Mouse (Mus musculus) neural tube, embryonic 15.5 days (tissue): ENCODE measurements around the gene Tmem210. TPM values are rescaled to one million over a fixed set of nuclear protein-coding genes. Genes with fewer than 3 reads are reported as not detected.
A peak's percentile ranks its signal among the peaks of the same experiment; 100 is the strongest.

Experiments
- ATAC-seq: fragments of 200-750 bp; cut with Nextera tagmentation; 2 replicates; pipeline ENCODE4 v1.8.0; 2017; ENCODE audit warnings: mild to moderate bottlenecking, moderate TSS enrichment, moderate library complexity; ENCODE audit not compliant: low FRiP score
- H3K27ac ChIP-seq: fragments of 300-500 bp; sonication (generic); replicated peaks from 2 replicates; pipeline ENCODE4 v1.5.1; 2015; ENCODE audit warnings: mild to moderate bottlenecking, inconsistent platforms
- H3K27me3 ChIP-seq: fragments of 300-500 bp; sonication (generic); replicated peaks from 2 replicates; pipeline ENCODE4 v1.6.1; 2015; ENCODE audit warnings: inconsistent platforms
- H3K36me3 ChIP-seq: fragments of 300-500 bp; sonication (generic); 2 replicates; pipeline ENCODE4 v1.6.1; 2015; ENCODE audit warnings: inconsistent platforms
- H3K4me1 ChIP-seq: fragments of 300-500 bp; sonication (generic); 2 replicates; pipeline ENCODE4 v1.6.1; 2015; ENCODE audit warnings: inconsistent platforms
- H3K4me2 ChIP-seq: fragments of 300-500 bp; sonication (generic); 2 replicates; pipeline ENCODE4 v1.6.1; 2015; ENCODE audit warnings: inconsistent platforms, mild to moderate bottlenecking, moderate library complexity
- H3K4me3 ChIP-seq: fragments of 300-500 bp; sonication (generic); replicated peaks from 2 replicates; pipeline ENCODE4 v1.5.1; 2015; ENCODE audit warnings: mild to moderate bottlenecking, inconsistent platforms
- H3K9ac ChIP-seq: fragments of 300-500 bp; sonication (generic); replicated peaks from 2 replicates; pipeline ENCODE4 v1.6.1; 2015; ENCODE audit warnings: mild to moderate bottlenecking, inconsistent platforms
- H3K9me3 ChIP-seq: fragments of 300-500 bp; sonication (generic); replicated peaks from 2 replicates; pipeline ENCODE4 v1.6.1; 2016; ENCODE audit warnings: inconsistent platforms
- WGBS: fragments of 180-500 bp; shearing (Covaris S2); methylation state at CpG from one replicate; pipeline ENCODE4 v1.1.7; 2015; ENCODE audit warnings: mixed read lengths; 5-methylcytosine and 5-hydroxymethylcytosine counted together
- polyA plus RNA-seq: library from polyadenylated mRNA; unstranded; fragments of >200 nt; fragmentation: Nextera tagmentation; extraction: Ambion mirVana; gene quantifications from 2 replicates; pipeline ENCODE4 v1.2.1, GENCODE M21; 2015

Tmem210 gene
- polyA plus RNA-seq, 1 experiment from 2014 or later = not detected

DNA sequence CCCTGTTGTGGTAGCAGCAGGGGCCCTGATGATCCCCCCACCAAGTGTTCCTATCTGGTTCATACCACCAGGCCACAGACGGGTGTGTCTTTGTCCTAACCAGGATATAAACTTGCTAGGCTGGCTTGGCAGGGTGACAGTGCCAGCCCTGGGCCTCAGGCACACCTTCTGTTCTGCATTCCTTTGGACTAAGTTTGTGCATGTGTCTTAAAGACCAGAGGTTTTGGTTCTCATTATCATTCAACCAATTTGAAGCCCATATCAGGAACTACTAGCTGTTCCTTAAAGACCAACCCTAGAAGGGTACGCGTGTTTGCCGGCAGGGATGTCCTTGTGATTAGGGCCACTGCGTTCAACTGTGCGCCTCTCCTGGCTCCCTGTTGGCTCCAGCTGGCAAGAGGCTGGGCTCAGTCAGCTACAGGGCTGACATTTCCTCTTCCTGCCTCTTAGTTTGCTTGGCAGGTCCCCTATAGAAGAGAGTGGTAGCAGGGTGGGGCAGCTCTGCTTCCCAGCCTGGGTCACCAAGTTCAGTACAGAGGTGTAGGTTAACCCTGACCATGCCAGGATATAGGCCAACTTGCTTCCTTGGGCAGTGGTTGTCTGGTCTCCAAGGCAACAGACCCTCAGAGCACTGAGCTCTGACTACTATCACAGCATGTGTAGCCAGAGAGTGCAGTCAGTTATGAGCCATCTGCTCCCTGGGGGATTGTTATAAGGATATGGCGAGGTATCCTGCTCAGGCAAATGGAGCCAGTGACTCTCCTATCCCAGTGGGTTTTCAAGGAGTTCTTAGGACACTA, 908 bp upstream of the Tmem210 start:
- no peaks in the 10 kb centered on the region for H3K9me3 ChIP-seq
- H3K27ac ChIP-seq = 0 out of 2 replicates have a peak overlapping the region, but pooled peaks have one; percentile 4
- peaks cover 48% of the 10 kb centered on the region for H3K4me1 ChIP-seq
- H3K36me3 ChIP-seq = peaks cover 30% of the 10 kb centered on the region
- no peak overlapping the region for H3K9ac ChIP-seq
- H3K4me3 ChIP-seq = no peak overlapping the region
- H3K4me2 ChIP-seq = no peak overlapping the region
- peaks cover 42% of the 10 kb centered on the region for H3K27me3 ChIP-seq
- no peak for ATAC-seq
- WGBS = 51% methylated on average over 7 of the region's 7 CpGs

DNA sequence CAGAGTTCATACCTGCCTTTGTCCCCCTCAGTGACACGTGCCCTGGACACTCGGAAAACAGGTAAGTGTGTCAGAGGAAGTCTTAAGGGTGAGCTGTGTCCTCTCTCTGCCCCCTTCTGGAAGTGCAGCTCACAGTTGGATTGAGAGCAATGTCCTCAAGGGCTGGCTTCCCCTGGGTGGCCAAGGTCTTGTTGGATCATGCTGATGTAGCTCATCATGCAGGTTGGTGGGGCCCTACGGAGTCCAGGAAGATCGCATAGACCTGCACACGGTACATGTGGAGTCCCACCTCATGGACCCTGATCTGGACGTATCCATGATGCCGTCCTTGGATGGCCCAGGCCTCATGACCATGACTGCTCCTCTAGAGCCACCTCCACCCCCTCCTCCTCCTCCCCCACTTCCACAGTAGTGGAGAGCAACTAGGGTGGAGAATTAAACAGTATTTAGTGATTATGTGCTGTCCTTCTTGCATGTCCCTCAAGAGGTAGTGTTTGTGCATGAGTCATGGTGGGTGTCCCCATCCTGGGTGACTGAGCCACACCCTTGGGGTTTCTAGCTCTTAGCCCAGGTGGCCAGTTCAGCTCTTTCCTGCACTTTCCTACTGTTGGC, 895 bp downstream of the Tmem210 start:
- Histone ChIP-seq H3K9me3 (no peaks in the 10 kb centered on the region), H3K4me2 (no peak overlapping the region), H3K4me1 (peaks cover 55% of the 10 kb centered on the region), H3K9ac (no peak overlapping the region), H3K4me3 (no peak overlapping the region), H3K36me3 (peaks cover 17% of the 10 kb centered on the region), H3K27ac (no peak overlapping the region), H3K27me3 (peaks cover 60% of the 10 kb centered on the region)
- no peak for ATAC-seq
- 83% methylated on average over 7 of the region's 7 CpGs for WGBS

DNA sequence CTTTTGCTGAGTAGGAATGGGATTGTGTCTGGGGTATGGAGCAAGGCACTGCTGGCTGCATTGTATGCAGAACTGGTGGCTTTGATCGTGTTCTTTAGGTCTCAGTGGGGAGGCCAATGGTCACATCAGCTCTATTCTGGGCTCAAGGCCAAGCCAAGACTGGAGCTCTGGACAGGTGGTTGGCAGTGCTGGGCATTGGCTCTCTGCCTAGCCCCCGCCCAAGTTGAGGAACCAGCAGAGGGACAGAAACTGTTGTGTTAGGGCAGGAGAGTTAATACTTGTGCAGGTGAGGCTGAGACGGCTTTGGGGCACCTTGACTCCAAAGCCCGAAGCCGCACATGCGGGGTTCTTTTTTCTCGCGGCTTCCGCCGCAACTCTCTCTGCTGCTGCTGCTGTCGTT, 1.7 kb downstream of the Tmem210 start, which contains the start of gene Lrrc26:
Lrrc26 (plus strand) TSS at position 265 of the 400 bp plus-strand sequence.
- Histone ChIP-seq H3K4me3 (peak within 1 kb of the TSS; percentile 24), H3K27ac (peak within 1 kb of the TSS; percentile 23; the same call in 1 of the 2 replicates), H3K4me1 (peaks cover 55% of the 10 kb centered on the region), H3K9ac (peak within 1 kb of the TSS; percentile 46), H3K27me3 (peaks cover 68% of the 10 kb centered on the region), H3K9me3 (no peaks in the 10 kb centered on the region), H3K4me2 (peak within 1 kb of the TSS; percentile 61), H3K36me3 (peaks cover 11% of the 10 kb centered on the region)
- 8% methylated on average over 11 of the region's 11 CpGs for WGBS
- no peak for ATAC-seq

DNA sequence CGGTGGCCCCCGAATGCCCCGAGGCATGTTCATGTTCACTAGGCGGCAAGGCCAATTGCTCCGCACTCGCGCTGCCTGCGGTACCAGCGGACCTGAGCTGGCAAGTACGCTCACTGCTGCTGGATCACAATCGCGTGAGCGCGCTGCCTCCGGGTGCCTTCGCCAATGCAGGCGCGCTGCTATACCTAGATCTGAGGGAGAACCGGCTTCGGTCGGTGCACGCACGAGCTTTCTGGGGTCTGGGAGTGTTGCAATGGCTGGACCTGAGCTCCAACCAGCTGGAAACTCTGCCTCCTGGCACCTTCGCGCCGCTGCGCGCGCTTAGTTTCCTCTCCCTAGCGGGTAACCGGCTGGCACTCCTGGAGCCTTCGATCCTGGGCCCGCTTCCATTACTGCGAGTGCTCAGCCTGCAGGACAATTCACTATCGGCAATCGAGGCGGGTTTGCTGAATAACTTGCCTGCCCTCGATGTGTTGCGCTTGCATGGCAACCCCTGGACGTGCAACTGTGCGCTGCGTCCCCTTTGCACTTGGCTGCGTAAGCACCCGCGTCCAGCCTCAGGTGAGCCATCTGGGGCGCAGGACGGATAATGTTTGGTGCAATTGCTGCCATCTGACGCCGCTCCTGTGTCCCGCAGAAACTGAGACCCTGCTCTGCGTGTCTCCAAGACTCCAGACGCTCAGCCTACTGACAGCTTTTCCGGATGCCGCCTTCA, 2.3 kb downstream of the Tmem210 start:
- peak; percentile 66 for ATAC-seq
- peak overlapping the region; percentile 24 for H3K4me3 ChIP-seq
- WGBS = 3% methylated on average over 54 of the region's 54 CpGs
- peaks cover 11% of the 10 kb centered on the region for H3K36me3 ChIP-seq
- H3K4me2 ChIP-seq = peak overlapping the region; percentile 61
- peaks cover 55% of the 10 kb centered on the region for H3K4me1 ChIP-seq
- no peaks in the 10 kb centered on the region for H3K9me3 ChIP-seq
- H3K27ac ChIP-seq = peak overlapping the region; percentile 23; the same call in 1 of the 2 replicates
- peak overlapping the region; percentile 46 for H3K9ac ChIP-seq
- peaks cover 74% of the 10 kb centered on the region for H3K27me3 ChIP-seq

DNA sequence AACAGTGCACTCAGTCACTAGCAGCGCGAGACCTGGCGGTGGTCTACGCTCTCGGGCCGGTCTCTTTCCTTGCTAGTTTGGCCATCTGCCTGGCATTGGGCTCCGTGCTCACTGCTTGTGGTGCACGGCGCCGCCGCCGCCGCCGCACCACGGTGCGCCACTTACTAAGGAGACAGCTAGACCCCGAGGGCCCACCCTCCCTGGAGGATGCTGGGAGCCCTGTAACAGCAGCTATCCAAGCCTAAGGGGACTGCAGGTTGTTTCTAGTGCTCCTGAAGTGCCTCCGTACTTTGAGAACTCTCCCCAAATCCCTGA, 2.8 kb downstream of the Tmem210 start:
- Histone ChIP-seq H3K9me3 (no peaks in the 10 kb centered on the region), H3K27ac (no peak overlapping the region), H3K4me1 (peaks cover 55% of the 10 kb centered on the region), H3K36me3 (peaks cover 12% of the 10 kb centered on the region), H3K4me2 (peak overlapping the region; percentile 61), H3K27me3 (peaks cover 79% of the 10 kb centered on the region), H3K9ac (peak overlapping the region; percentile 46), H3K4me3 (peak overlapping the region; percentile 24)
- under 1% methylated on average over 18 of the region's 18 CpGs for WGBS
- peak; percentile 16; the same call in 1 of the 2 replicates for ATAC-seq

DNA sequence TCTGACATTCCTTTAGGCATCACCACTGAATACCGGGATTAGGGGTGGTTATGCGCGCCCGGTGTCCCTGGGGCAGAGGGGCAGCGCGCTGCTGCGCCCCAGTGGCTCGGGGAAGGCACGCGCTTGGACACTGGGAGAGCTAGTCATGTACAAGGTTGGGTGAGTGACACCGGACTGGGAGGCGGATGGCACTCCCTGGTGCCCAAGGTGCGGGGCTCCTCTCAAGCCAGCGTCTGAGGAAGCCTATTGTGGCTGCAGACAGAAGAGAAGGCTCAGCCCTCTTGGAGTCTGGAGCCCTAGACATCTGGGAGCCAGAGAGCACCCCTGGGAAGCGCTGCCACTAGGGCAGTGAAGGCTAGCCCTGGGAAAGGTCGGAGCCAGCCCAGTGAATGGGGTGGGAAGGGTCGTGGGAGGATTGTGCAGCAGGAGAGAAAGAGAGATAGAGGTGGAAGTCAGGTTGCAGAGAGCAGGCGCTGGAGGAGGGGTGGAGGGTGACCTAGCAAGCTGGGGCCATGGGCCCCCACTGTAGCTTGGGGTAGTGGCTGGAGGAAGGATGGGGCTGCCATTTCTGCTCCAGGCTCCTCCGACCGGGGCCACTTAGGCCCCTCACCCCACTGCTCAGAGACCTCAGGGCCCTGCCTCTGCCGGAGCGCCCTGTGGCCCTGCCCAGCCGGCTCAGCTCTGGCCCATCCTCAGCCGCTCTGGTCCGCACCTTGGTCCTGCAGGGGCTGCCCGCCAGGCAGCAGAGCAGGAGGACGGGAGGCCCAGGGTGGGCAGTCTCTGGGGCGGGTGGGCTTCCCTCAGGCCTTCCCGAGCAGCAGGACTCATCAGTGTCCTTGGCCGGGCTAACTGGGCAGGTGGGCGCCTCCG, 3.5 kb downstream of the Tmem210 start:
- peaks cover 83% of the 10 kb centered on the region for H3K27me3 ChIP-seq
- no peaks in the 10 kb centered on the region for H3K9me3 ChIP-seq
- H3K27ac ChIP-seq = no peak overlapping the region
- peak overlapping the region; percentile 24 for H3K4me3 ChIP-seq
- 9% methylated on average over 31 of the region's 32 CpGs for WGBS
- H3K9ac ChIP-seq = peak overlapping the region; percentile 46; the same call in 1 of the 2 replicates
- peaks cover 18% of the 10 kb centered on the region for H3K36me3 ChIP-seq
- no peak for ATAC-seq
- peak overlapping the region; percentile 61 for H3K4me2 ChIP-seq
- peaks cover 55% of the 10 kb centered on the region for H3K4me1 ChIP-seq

DNA sequence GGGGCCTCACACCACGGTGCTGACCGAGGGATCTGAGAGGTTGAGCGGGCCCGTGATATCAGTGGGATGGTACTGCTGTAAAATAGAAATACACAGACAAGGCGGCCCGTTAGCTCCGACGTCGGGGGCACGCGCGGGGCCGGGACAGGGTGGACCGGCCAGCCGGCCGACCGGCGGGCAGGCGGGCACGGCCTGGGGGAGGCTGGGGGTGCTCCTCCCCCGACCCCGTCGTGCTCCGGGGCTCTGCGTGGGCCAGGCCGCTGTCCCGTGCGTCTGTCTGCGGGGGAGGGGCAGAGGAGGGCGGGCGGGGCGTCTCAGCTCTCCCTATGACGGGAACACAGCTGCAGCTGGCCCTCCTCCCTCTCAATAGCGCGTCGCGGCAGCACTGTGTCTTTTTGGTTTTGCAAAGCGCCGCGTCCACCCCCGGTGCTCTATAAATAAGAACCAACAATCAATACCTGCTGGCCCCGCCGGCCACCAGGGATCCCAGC, 4.2 kb downstream of the Tmem210 start:
- no peaks in the 10 kb centered on the region for H3K9me3 ChIP-seq
- peak overlapping the region; percentile 47 for H3K4me2 ChIP-seq
- H3K27ac ChIP-seq = no peak overlapping the region
- peaks cover 90% of the 10 kb centered on the region for H3K27me3 ChIP-seq
- H3K4me3 ChIP-seq = peak overlapping the region; percentile 21
- H3K36me3 ChIP-seq = peaks cover 25% of the 10 kb centered on the region
- 0 out of 2 replicates have a peak overlapping the region, but pooled peaks have one; percentile 17 for H3K9ac ChIP-seq
- no peak for ATAC-seq
- H3K4me1 ChIP-seq = peaks cover 52% of the 10 kb centered on the region
- WGBS = 5% methylated on average over 34 of the region's 43 CpGs

DNA sequence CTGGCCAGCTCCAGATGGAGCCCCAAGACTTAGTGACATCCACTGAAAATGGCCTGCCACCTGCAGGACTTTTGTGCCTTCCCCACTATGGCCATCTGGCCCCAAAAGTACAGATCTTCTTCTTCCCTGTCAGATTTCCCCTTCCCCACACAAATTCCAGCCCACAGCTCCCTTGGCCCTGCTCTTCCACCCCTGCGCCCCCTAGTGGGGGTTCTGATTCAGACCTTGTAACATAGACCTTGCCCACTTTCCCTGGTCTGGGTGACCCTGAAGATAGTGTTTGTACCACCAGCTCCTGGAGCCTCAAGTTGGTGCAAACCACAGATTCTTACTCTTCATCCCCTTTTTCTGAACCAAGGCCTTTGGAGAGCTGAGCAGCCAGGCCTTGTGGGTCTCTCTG, 4.9 kb downstream of the Tmem210 start:
- Histone ChIP-seq H3K4me2 (no peak overlapping the region), H3K9ac (no peak overlapping the region), H3K27me3 (peaks cover 98% of the 10 kb centered on the region), H3K9me3 (no peaks in the 10 kb centered on the region), H3K4me1 (peaks cover 45% of the 10 kb centered on the region), H3K4me3 (no peak overlapping the region), H3K27ac (no peak overlapping the region), H3K36me3 (peaks cover 33% of the 10 kb centered on the region)
- ATAC-seq = no peak
- WGBS = 0% methylated on average over 1 of the region's 1 CpGs

DNA sequence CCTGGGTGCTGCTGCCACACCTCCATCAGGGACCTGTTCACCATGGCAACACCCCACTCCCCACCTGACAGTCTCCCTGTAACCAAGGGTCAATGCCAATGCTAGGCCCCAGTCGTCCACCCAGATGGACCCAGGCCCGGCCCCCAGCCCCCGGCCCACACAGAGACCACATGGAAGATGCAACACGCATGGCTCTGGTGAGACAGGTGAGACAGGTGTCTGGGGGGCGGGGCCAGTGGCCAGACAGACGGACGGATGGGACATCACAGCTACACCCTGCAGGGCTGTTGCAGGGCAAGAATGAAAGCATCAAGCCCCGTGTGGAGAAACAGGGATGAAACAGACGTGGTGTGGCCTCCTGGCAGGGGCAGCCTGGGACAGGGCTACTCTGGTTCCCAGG, 5.8 kb downstream of the Tmem210 start:
- Histone ChIP-seq H3K4me3 (no peak overlapping the region), H3K27ac (no peak overlapping the region), H3K27me3 (peaks cover 96% of the 10 kb centered on the region), H3K36me3 (peaks cover 40% of the 10 kb centered on the region), H3K4me1 (peaks cover 40% of the 10 kb centered on the region), H3K4me2 (no peak overlapping the region), H3K9me3 (no peaks in the 10 kb centered on the region), H3K9ac (no peak overlapping the region)
- 72% methylated on average over 9 of the region's 9 CpGs for WGBS
- no peak for ATAC-seq

DNA sequence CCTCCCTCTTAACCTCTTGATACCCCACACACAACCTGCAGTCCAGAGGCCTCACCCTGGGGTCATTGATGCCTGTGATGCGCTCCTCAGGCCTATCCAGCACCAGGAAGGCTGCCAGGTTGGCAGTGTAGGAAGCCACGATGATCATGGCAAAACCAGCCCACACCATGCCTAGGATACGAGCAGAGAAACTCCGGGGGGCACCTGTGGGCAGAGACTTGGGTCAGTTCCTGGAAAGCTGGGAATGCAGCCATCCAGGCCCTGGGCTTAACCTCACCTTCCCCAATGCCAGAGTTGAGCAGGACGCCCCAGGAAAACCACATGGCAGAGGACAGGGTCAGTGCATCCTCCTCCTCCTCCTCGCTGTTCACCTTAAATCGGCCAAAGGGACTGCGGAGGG, 9.1 kb downstream of the Tmem210 start:
- Histone ChIP-seq H3K4me2 (no peak overlapping the region), H3K9ac (no peak overlapping the region), H3K36me3 (peaks cover 48% of the 10 kb centered on the region), H3K9me3 (no peaks in the 10 kb centered on the region), H3K4me1 (peaks cover 6% of the 10 kb centered on the region), H3K27me3 (peaks cover 62% of the 10 kb centered on the region), H3K27ac (no peak overlapping the region), H3K4me3 (no peak overlapping the region)
- WGBS = 82% methylated on average over 8 of the region's 8 CpGs
- ATAC-seq = no peak

DNA sequence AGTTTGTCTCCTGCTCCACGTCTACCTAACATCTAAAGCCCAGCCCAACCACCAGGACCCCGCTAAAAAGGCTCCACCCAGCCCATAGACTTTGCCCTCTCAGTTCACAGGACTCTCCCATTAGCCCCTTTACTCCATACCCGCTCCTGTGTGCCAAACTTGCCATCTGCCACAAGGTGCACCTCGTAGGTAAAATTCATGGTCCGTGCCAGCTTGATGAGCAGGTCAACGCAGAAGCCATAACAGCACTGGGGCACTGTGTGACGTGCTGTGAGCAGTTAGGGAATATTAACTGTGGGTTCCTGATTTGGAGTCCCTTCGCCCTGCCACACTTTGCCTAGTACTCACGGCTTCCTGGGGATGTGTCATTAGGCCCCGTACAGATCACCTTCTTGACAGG, 10.1 kb downstream of the Tmem210 start:
- no peaks in the 10 kb centered on the region for H3K9me3 ChIP-seq
- peaks cover 57% of the 10 kb centered on the region for H3K27me3 ChIP-seq
- H3K4me2 ChIP-seq = no peak overlapping the region
- peaks cover 56% of the 10 kb centered on the region for H3K36me3 ChIP-seq
- H3K4me3 ChIP-seq = no peak overlapping the region
- H3K4me1 ChIP-seq = no peaks in the 10 kb centered on the region
- WGBS = 85% methylated on average over 10 of the region's 10 CpGs
- ATAC-seq = no peak
- no peak overlapping the region for H3K27ac ChIP-seq
- H3K9ac ChIP-seq = no peak overlapping the region
